Mouse (Mus musculus) embryonic facial prominence, embryonic 15.5 days (tissue): Measurements from ENCODE around the gene Abca17. TPM values are rescaled to one million over a fixed set of nuclear protein-coding genes. Genes with fewer than 3 reads are reported as not detected.
A peak's percentile ranks its signal among the peaks of the same experiment; 100 is the strongest.

Source experiments
- microRNA-seq: library from miRNA; unstranded; fragments of <30 nt; microRNA quantifications from one replicate; pipeline ENCODE4, GENCODE M21; 2016; ENCODE audit warnings: borderline number of aligned reads
- polyA plus RNA-seq: library from polyadenylated mRNA; unstranded; fragments of >200 nt; fragmentation: Nextera tagmentation; extraction: Ambion mirVana; gene quantifications from 2 replicates; pipeline ENCODE4 v1.2.1, GENCODE M21; 2015

Abca17 gene
- polyA plus RNA-seq, 1 experiment from 2014 or later: not detected

Small RNA genes within 50 kb of the gene (microRNA-seq; reads per million reads assigned to microRNA genes)
- gene Gm24427 (not detected), gene Mir5134 (1.6 reads per million), gene Mir6965 (2.1 reads per million, percentile 7 among the genes with 10 or more reads in this experiment)

Other genes with a start within 250 kb of the Abca17 start
- 39.2 and 40.1 TPM in 2 replicates for gene Pdpk1, start 200.1 kb downstream of the Abca17 start, polyA plus RNA-seq
- gene Amdhd2, start 187.3 kb downstream of the Abca17 start, polyA plus RNA-seq: 35.3 and 37.5 TPM in 2 replicates
- 539 and 547 TPM in 2 replicates for gene Atp6v0c, start 181.4 kb downstream of the Abca17 start, polyA plus RNA-seq
- 5.5 and 8.6 TPM in 2 replicates for gene Tbc1d24, start 145.5 kb downstream of the Abca17 start, polyA plus RNA-seq
- 10.5 and 11.0 TPM in 2 replicates for gene Ntn3, start 141.5 kb downstream of the Abca17 start, polyA plus RNA-seq
- 11.6 and 13.0 TPM in 2 replicates for gene Tedc2, start 130.2 kb downstream of the Abca17 start, polyA plus RNA-seq
- gene Ccnf, start 99.6 kb downstream of the Abca17 start, polyA plus RNA-seq: 42.7 and 47.2 TPM in 2 replicates
- 8.1 and 8.3 TPM in 2 replicates for gene Abca3, start 882 bp upstream of the Abca17 start, polyA plus RNA-seq
- gene Rnps1, start 63.5 kb upstream of the Abca17 start, polyA plus RNA-seq: 253 and 275 TPM in 2 replicates
- gene Eci1, start 75.6 kb upstream of the Abca17 start, polyA plus RNA-seq: 70.0 and 71.2 TPM in 2 replicates
- 13.0 and 17.2 TPM in 2 replicates for gene Dnase1l2, start 92.0 kb upstream of the Abca17 start, polyA plus RNA-seq
- 37.0 and 39.8 TPM in 2 replicates for gene E4f1, start 119.2 kb upstream of the Abca17 start, polyA plus RNA-seq
- 48.9 and 50.6 TPM in 2 replicates for gene Pgp, start 119.3 kb upstream of the Abca17 start, polyA plus RNA-seq
- 0.43 and 0.44 TPM in 2 replicates for gene Bricd5, start 122.8 kb upstream of the Abca17 start, polyA plus RNA-seq
- gene Mlst8, start 128.0 kb upstream of the Abca17 start, polyA plus RNA-seq: 27.2 and 28.8 TPM in 2 replicates
- gene Caskin1, start 137.5 kb upstream of the Abca17 start, polyA plus RNA-seq: 2.5 and 4.0 TPM in 2 replicates
- gene Traf7, start 176.9 kb upstream of the Abca17 start, polyA plus RNA-seq: 92.8 and 95.7 TPM in 2 replicates
- 3.7 and 4.3 TPM in 2 replicates for gene Rab26, start 183.1 kb upstream of the Abca17 start, polyA plus RNA-seq
- gene Pkd1, start 198.8 kb upstream of the Abca17 start, polyA plus RNA-seq: 32.6 and 36.7 TPM in 2 replicates